Mouse (Mus musculus) neural tube, embryonic 11.5 days (tissue): ENCODE measurements around the gene Ufd1. TPM values are rescaled to one million over a fixed set of nuclear protein-coding genes. Genes with fewer than 3 reads are reported as not detected.

Experiments
- ATAC-seq: fragments of 200-750 bp; cut with Nextera tagmentation; 2 replicates; pipeline ENCODE4 v1.8.0; 2017; ENCODE audit warnings: moderate number of reproducible peaks, mild to moderate bottlenecking, moderate TSS enrichment, moderate library complexity; ENCODE audit not compliant: insufficient read depth, low FRiP score, low TSS enrichment
- DNase-seq: peaks from one replicate; pipeline ENCODE4 v3.0.0-alpha.2; 2015; ENCODE audit warnings: low spot score
- H3K27ac ChIP-seq: fragments of 300-500 bp; sonication (generic); 2 replicates; pipeline ENCODE4 v1.5.1; 2014; ENCODE audit warnings: low read depth, mild to moderate bottlenecking, low read length
- H3K27me3 ChIP-seq: fragments of 300-500 bp; sonication (generic); 2 replicates; pipeline ENCODE4 v1.6.1; 2014; ENCODE audit warnings: mild to moderate bottlenecking, low read length, mixed read lengths; ENCODE audit not compliant: control insufficient read depth, insufficient read depth
- H3K36me3 ChIP-seq: fragments of 300-500 bp; sonication (generic); 2 replicates; pipeline ENCODE4 v1.6.1; 2014; ENCODE audit warnings: mild to moderate bottlenecking, low read length, moderate library complexity, mixed read lengths; ENCODE audit not compliant: control insufficient read depth, insufficient read depth
- H3K4me1 ChIP-seq: fragments of 300-500 bp; sonication (generic); 2 replicates; pipeline ENCODE4 v1.6.1; 2014; ENCODE audit warnings: low read length, mixed read lengths; ENCODE audit not compliant: control insufficient read depth, insufficient read depth
- H3K4me2 ChIP-seq: fragments of 300-500 bp; sonication (generic); 2 replicates; pipeline ENCODE4 v1.6.1; 2014; ENCODE audit warnings: low read depth, mild to moderate bottlenecking, moderate library complexity
- H3K4me3 ChIP-seq: fragments of 300-500 bp; sonication (generic); 2 replicates; pipeline ENCODE4 v1.5.1; 2014; ENCODE audit warnings: low read depth, low read length
- H3K9ac ChIP-seq: fragments of 300-500 bp; sonication (generic); 2 replicates; pipeline ENCODE4 v1.6.1; 2014; ENCODE audit warnings: mild to moderate bottlenecking, low read length
- H3K9me3 ChIP-seq: fragments of 300-500 bp; sonication (generic); 2 replicates; pipeline ENCODE4 v1.6.1; 2016; ENCODE audit warnings: low read length; ENCODE audit not compliant: control insufficient read depth
- WGBS: fragments of 180-500 bp; shearing (Covaris S2); extraction: QIAGEN DNeasy Blood & Tissue Kit; methylation state at CpG from one replicate; pipeline ENCODE4 v1.1.7; 2014; 5-methylcytosine and 5-hydroxymethylcytosine counted together
- polyA plus RNA-seq: library from polyadenylated mRNA; unstranded; fragments of >200 nt; fragmentation: Nextera tagmentation; extraction: Ambion mirVana; gene quantifications from 2 replicates; pipeline ENCODE4 v1.2.1, GENCODE M21; 2014

Ufd1 gene
- 74.4 and 89.0 TPM in 2 replicates for polyA plus RNA-seq

GRCm38 (mm10) chr16:18811468-18812384 is at the start of gene Ufd1, which contains the start of gene Cdc45:
Gene Ufd1 (plus strand): TSS chr16:18811779.
Gene Cdc45 (minus strand): TSS chr16:18811987.
- H3K4me1 ChIP-seq, result peaks cover 6% of the 10 kb centered on the region; the same call in 1 of the 2 replicates
- DNase-seq (peak; percentile 90), ATAC-seq (peak; percentile 98)
- H3K9me3 ChIP-seq, result no peaks in the 10 kb centered on the region
- H3K4me2 ChIP-seq, result peak within 1 kb of the TSS; percentile 70
- H3K36me3 ChIP-seq, result peaks cover 9% of the 10 kb centered on the region
- H3K27me3 ChIP-seq, result no peaks in the 10 kb centered on the region
- H3K27ac ChIP-seq, result peak within 1 kb of the TSS; percentile 53; the same call in 1 of the 2 replicates
- WGBS, result under 1% methylated on average over 42 of the region's 42 CpGs
- H3K4me3 ChIP-seq, result peak within 1 kb of the TSS; percentile 85
- H3K9ac ChIP-seq, result peak within 1 kb of the TSS; percentile 89

DNA sequence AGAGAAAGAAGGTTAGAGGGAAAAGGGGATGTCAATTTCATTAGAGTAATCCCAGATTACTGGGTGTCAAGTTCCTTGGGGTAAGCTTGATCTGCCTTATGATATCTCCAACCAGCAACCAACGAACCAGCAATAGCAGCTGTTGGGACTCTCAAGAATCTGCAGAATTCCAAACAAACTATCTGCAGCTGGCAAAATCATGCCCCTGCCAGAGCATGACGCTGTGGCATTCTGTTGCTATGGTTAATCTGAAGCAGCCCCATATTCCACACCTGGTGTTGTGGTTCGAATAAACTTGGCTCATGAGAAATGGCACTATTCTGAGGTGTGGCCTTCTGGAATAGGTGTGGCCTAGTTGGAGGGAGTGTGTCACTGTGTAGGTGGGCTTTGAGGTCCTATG is 48.6 kb upstream of the Ufd1 start:
- no peaks in the 10 kb centered on the region for H3K4me1 ChIP-seq
- 76% methylated on average over 3 of the region's 3 CpGs for WGBS
- H3K4me2 ChIP-seq, result no peak overlapping the region
- no peak for DNase-seq
- H3K9me3 ChIP-seq, result no peaks in the 10 kb centered on the region
- H3K9ac ChIP-seq, result no peak overlapping the region
- ATAC-seq, result no peak
- no peaks in the 10 kb centered on the region for H3K27me3 ChIP-seq
- H3K27ac ChIP-seq, result no peak overlapping the region
- H3K36me3 ChIP-seq, result no peaks in the 10 kb centered on the region
- H3K4me3 ChIP-seq, result no peak overlapping the region

DNA sequence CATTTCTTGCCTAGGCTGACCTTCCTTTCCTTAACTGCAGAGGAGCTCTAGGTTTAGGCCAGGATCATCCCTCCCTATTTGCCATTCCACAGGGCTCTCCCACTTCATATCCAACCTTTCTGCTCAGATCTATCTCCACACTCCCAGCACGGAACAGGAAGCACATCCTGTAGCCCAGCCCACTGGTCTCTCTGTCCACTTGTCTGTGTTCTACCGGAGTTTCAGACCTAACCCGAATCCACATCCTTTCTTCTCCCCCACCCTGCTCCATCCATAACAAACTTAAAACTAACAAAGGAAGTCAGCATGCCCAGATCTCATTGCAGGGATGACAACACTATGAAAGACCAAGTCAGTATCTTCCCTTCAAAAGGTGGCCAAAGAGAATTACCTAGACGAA is 45.2 kb upstream of the Ufd1 start:
- no peak overlapping the region for H3K27ac ChIP-seq
- H3K9me3 ChIP-seq, result no peaks in the 10 kb centered on the region
- H3K9ac ChIP-seq, result no peak overlapping the region
- H3K4me3 ChIP-seq, result no peak overlapping the region
- no peak overlapping the region for H3K4me2 ChIP-seq
- no peaks in the 10 kb centered on the region for H3K36me3 ChIP-seq
- H3K27me3 ChIP-seq, result no peaks in the 10 kb centered on the region
- 84% methylated on average over 4 of the region's 4 CpGs for whole genome bisulfite sequencing
- ATAC-seq (no peak), DNase-seq (no peak)
- H3K4me1 ChIP-seq, result no peaks in the 10 kb centered on the region

DNA sequence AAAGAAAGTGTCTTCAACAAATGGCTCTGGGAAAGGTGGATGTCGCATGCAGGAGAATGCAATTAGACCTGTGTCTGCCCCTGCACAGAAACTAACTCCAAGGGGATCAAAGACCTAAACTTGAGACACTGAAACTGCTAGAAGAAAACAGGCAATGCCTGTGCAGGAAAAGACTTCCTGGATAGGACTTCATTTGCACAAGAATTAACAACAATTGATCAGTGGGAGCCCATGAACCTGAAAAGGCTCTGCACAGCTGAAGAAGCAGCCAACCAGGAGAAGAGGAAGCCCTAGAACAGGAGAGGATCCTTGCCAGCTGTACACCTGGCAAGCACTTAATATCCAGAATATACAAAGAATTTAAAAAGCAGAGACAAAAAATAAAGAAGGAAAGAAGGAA is 42.1 kb upstream of the Ufd1 start:
- no peak for DNase-seq
- ATAC-seq, result no peak
- WGBS, result 64% methylated on average over 1 of the region's 1 CpGs
- H3K9me3 ChIP-seq, result no peaks in the 10 kb centered on the region
- no peaks in the 10 kb centered on the region for H3K27me3 ChIP-seq
- H3K27ac ChIP-seq, result no peak overlapping the region
- H3K4me1 ChIP-seq, result no peaks in the 10 kb centered on the region
- no peak overlapping the region for H3K4me3 ChIP-seq
- H3K9ac ChIP-seq, result no peak overlapping the region
- no peak overlapping the region for H3K4me2 ChIP-seq
- no peaks in the 10 kb centered on the region for H3K36me3 ChIP-seq

GRCm38 (mm10) chr16:18773936-18774335 is 37.6 kb upstream of the Ufd1 start:
- peak; percentile 25 for DNase-seq
- Histone ChIP-seq H3K27me3 (peaks cover 34% of the 10 kb centered on the region), H3K4me3 (no peak overlapping the region), H3K4me2 (no peak overlapping the region), H3K36me3 (no peaks in the 10 kb centered on the region), H3K27ac (no peak overlapping the region), H3K4me1 (peaks cover 6% of the 10 kb centered on the region; the same call in 1 of the 2 replicates), H3K9ac (no peak overlapping the region), H3K9me3 (no peaks in the 10 kb centered on the region)
- WGBS, result 36% methylated on average over 2 of the region's 2 CpGs
- no peak for ATAC-seq

DNA sequence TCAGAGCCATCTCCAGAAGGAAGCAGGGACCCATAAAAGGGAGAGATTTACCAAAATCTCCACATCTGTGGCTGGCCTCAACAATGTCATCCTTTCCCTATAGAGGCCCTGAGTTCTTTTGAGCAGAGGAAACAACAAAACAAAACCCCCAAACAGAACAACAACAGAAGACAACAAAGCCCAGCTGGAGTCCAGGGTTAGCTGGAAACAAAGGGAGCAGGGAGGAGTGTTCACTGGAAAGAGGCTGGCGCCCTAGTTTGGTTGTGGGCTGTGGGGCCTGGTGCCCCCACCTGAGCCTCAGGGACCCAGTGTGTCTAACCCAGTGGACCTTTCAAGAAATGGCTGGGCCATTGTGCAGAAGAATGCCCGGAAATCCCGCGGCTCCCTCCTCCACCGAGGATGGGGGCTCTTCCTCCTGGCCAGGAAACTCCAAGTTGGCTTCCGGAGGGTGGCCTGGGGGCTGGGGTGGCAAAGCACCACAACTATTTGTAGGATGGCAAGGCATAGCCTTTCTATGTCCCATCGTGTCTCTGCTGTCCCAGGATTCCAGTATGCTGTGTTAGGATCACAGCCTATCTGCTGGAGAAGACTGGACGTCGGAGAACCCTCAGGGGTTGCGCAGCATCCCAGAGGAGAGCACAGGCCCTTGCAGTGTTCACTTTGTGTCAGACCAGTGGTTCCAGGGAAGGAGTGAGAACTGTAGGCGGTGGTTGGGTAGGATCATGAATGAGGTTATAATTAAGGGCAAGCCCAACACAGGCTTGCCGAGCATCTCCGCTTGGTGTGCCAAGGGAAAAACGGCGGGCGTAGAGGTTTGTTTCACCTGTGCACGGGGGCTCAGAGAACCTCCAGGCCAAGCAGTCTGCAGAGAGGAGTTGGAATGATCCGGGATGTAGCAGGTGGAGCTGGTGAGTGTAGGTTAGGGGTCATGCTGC is 35.7 kb upstream of the Ufd1 start:
- H3K27ac ChIP-seq, result no peak overlapping the region
- peaks cover 2% of the 10 kb centered on the region; the same call in 1 of the 2 replicates for H3K36me3 ChIP-seq
- no peak overlapping the region for H3K9ac ChIP-seq
- H3K4me3 ChIP-seq, result no peak overlapping the region
- ATAC-seq (no peak), DNase-seq (no peak)
- WGBS, result 24% methylated on average over 18 of the region's 18 CpGs
- H3K27me3 ChIP-seq, result peaks cover 36% of the 10 kb centered on the region
- H3K4me1 ChIP-seq, result peaks cover 6% of the 10 kb centered on the region; the same call in 1 of the 2 replicates
- H3K4me2 ChIP-seq, result peak overlapping the region; percentile 52; the same call in 1 of the 2 replicates
- H3K9me3 ChIP-seq, result no peaks in the 10 kb centered on the region

GRCm38 (mm10) chr16:18776556-18777100 is 35.0 kb upstream of the Ufd1 start, which contains the start of gene Cldn5:
Gene Cldn5 (plus strand): TSS chr16:18776847.
- ATAC-seq, result peak; percentile 53; the same call in 1 of the 2 replicates
- H3K27me3 ChIP-seq, result peaks cover 36% of the 10 kb centered on the region
- 5% methylated on average over 19 of the region's 19 CpGs for WGBS

More at GRCm38 (mm10) chr16:18776556-18777100, 35.0 kb upstream of the Ufd1 start, which contains the start of gene Cldn5:
- H3K4me3 ChIP-seq, result peak within 1 kb of the TSS; percentile 36
- H3K9me3 ChIP-seq, result no peaks in the 10 kb centered on the region
- H3K4me2 ChIP-seq, result peak within 1 kb of the TSS; percentile 52
- peak within 1 kb of the TSS; percentile 39 for H3K9ac ChIP-seq
- H3K4me1 ChIP-seq, result peaks cover 6% of the 10 kb centered on the region; the same call in 1 of the 2 replicates
- peaks cover 2% of the 10 kb centered on the region; the same call in 1 of the 2 replicates for H3K36me3 ChIP-seq
- DNase-seq, result no peak
- 0 out of 2 replicates have a peak within 1 kb of the TSS, but pooled peaks have one; percentile 14 for H3K27ac ChIP-seq
